Mouse (Mus musculus): ENCODE measurements around the gene Rara. TPM values are rescaled to one million over a fixed set of nuclear protein-coding genes. Genes with fewer than 3 reads are reported as not detected.

Gene Rara
- polyA plus RNA-seq, 1 experiment from 2014 or later, result 20.3 TPM

DNA sequence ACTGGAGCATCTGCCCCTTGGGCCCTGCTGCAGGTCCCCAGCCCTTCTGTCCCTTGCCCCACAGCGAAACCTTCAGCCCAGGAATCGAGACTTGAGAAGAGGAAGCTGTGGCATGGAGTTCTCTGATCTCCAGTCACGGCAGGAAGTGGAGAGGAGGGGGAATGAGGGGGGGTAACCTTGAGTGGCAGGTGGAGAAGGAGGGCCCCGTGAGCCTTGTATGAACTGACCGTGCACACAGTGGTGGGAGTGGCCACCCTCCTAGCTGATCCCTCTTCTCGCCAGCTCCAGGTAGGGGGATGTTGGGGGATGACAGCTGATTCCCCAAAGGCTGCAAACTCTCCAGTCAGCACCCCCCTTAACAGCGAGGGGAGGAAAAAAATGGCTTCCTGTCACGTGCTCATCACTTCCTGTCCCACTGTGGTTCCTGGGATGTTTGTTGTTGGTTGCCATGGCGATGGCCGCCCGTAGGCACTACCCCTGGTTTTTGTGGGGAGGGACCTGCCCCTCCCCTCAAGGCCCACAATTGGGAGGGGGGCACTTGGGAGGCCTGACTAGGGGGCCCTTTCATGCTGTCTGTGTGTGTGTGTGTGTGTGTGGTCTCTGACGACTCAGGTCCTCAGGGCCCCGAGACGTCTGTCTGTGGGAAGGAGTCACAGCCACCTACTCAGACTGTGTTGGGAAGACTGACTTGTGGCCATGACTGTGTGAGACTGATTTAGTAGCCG, 14.4 kb downstream of the Rara start:
- 3% methylated on average over 15 of the region's 15 CpGs for WGBS
- Histone ChIP-seq H3K27me3 (no peaks in the 10 kb centered on the region), H3K4me3 (peak overlapping the region; percentile 50), H3K9me3 (no peaks in the 10 kb centered on the region), H3K9ac (peak overlapping the region; percentile 70), H3K4me1 (replicated peaks) (peaks cover 90% of the 10 kb centered on the region), H3K4me2 (peak overlapping the region; percentile 94), H3K27ac (peak overlapping the region; percentile 92), H3K36me3 (no peaks in the 10 kb centered on the region)
- ATAC-seq (ENCODE audit: low FRiP score), result peak; percentile 37

DNA sequence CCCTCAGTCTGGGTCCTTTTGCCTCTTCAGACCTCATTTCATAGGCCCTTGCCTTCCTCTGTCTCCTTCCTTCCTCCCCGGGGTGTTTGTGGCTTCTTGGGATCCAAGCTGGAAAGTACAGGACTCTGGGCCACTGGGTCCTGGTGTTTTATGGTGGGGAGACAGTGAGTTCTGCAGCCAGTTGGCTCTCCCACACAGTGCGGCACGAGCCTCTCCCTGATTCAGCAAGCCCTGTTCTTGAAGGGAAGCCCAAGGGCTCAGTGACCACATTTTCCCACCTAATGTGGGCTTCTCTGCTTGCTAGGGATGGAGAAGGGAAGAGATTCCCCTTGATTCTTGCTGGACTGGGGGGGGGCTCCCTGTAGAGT, 14.9 kb downstream of the Rara start:
- Histone ChIP-seq H3K4me3 (peak overlapping the region; percentile 50), H3K27ac (peak overlapping the region; percentile 92), H3K4me2 (peak overlapping the region; percentile 94), H3K9me3 (no peaks in the 10 kb centered on the region), H3K9ac (peak overlapping the region; percentile 70; the same call in 1 of the 2 replicates), H3K27me3 (no peaks in the 10 kb centered on the region), H3K4me1 (replicated peaks) (peaks cover 93% of the 10 kb centered on the region), H3K36me3 (no peaks in the 10 kb centered on the region)
- ATAC-seq (ENCODE audit: low FRiP score), result 0 out of 2 replicates have a peak, but pooled peaks have one; percentile 8
- 45% methylated on average over 3 of the region's 3 CpGs for WGBS

DNA sequence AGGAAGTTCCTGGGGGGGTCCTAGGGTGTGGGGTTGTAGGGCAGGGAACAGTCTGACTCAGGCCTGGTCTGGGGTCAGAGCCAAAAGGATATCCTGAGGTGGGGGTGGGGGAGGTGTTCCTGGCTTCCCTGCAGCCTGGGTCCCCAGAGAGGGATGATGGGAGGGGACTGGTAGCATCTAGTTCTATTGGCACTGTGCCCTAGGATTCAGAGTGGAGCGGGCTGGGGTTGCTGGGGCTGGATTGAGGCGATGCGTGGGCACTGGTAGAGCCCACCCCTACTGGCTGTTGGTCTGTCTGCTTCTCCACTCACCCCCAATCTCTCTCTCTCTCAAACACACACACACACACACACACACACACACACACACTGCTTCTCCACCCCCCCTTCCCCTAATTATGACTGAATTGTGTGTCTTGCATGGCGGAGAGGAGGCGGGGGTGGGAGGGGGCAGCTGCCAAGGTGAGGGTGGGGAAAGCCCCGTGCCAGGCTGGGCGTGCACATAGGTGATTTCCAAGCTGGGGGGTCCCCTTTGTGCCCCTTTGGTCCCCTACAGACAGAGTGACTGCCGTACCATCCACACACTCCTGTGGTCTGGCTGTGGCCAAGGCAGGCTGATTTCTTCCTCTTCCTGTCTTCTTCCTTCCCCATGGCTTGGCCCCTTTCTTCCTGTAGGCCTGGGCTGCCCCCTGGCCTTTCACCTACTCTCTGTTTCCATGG, 15.5 kb downstream of the Rara start:
- WGBS, result 51% methylated on average over 8 of the region's 8 CpGs
- Histone ChIP-seq H3K9ac (peak overlapping the region; percentile 70), H3K4me1 (replicated peaks) (peaks cover 93% of the 10 kb centered on the region), H3K9me3 (no peaks in the 10 kb centered on the region), H3K36me3 (no peaks in the 10 kb centered on the region), H3K27ac (peak overlapping the region; percentile 92), H3K4me3 (no peak overlapping the region), H3K27me3 (no peaks in the 10 kb centered on the region), H3K4me2 (peak overlapping the region; percentile 94)
- ATAC-seq (ENCODE audit: low FRiP score), result no peak

DNA sequence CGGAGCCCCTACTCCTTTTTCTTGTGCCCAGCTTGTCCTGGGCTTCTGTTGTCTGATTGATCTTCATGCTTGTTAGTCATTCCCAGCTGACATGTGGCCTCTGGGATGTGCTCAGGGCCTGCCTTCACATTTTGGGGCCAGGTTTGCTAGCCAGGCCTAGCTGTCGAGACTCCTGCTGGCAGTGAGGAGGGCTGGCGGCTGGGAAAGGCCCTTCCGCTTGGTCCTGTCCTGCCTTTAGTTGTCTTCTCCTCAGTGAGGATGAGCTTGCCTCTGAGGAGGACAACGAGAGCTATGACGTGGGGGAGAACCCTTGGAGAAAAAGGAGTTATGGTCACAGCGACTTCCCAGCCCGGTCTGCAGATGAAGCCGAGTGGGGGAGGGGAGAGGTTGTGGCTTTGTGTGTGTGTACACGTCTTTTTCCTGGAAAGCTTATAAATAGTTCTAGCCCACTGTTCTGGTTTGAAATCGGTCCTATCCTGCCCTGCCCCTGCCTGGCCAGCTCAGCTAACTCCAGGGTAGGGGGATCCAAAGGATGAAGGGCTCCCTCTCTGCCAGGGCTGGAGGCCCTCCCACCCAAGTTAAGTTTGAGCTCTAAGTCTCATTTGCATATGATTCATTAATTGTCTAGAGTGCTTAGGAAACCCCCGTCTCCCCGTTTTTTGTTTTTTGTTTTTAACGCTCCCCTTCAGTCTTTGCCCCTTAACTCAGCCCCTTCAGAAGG, 16.3 kb downstream of the Rara start:
- Histone ChIP-seq H3K4me3 (no peak overlapping the region), H3K36me3 (no peaks in the 10 kb centered on the region), H3K27ac (peak overlapping the region; percentile 92), H3K4me1 (replicated peaks) (peaks cover 86% of the 10 kb centered on the region), H3K9ac (peak overlapping the region; percentile 53), H3K27me3 (no peaks in the 10 kb centered on the region), H3K9me3 (no peaks in the 10 kb centered on the region), H3K4me2 (no peak overlapping the region)
- no peak for ATAC-seq (ENCODE audit: low FRiP score)
- 24% methylated on average over 14 of the region's 14 CpGs for WGBS

DNA sequence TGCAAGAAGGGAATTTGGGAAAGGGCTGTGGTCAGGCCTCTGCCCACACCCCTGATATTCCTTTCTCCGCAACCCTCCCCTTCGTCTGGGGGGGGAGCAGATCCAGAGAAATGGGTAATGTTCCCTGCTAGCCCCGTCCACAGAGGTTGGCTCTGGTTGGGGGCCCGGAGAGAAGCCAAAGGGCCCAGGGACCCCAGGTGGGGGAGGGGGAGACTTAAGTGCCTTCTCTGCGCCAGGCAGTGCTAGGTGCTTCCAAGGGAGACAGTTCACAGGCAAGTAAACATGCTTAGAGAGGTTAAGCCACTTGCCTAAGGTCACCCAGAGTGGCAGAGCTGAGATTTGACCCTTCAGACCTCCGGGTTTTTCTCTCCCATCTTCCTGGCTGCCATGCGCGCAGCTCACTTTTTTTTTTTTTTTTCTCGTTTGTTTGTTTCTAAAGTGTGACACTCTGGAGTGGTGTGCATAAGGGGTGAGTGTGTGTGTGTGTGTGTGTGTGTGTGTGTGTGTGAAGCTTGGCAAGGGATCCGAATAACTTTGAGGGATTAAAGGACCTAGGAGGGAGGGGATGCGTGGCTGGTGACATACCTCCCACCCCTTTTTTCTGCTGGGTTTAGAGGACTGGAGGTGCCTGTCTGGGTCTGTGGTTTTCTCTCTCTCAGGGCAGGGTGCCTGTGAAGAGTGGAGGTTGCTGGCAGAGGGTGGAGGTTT, 17.4 kb downstream of the Rara start:
- WGBS, result 46% methylated on average over 11 of the region's 11 CpGs
- Histone ChIP-seq H3K27ac (peak overlapping the region; percentile 44), H3K4me1 (replicated peaks) (peaks cover 83% of the 10 kb centered on the region)

DNA sequence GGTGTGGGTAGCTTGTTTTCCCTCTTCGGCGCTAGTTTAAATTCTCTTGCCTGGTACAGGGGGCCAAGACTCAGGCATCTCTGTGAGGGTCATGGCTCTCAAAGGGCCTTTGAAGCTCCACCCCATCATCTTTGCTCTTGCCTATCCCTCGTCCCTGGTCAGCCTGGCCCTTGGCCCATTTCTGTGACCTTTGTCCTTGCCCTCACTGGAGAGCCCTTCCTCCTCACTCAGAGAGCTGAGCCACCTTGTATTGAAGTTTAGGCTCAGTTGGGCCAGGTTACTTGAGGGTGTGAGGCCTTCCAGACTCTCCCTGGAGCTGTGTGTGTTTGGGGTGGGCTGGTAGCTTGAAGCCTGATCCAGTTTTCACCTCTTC, 18.0 kb downstream of the Rara start:
- no peak overlapping the region for H3K4me3 ChIP-seq
- H3K27me3 ChIP-seq, result no peaks in the 10 kb centered on the region
- H3K9me3 ChIP-seq, result no peaks in the 10 kb centered on the region
- H3K4me1 ChIP-seq (replicated peaks), result peaks cover 83% of the 10 kb centered on the region
- H3K36me3 ChIP-seq, result peaks cover 5% of the 10 kb centered on the region
- no peak overlapping the region for H3K4me2 ChIP-seq
- WGBS, result 52% methylated on average over 3 of the region's 3 CpGs
- H3K9ac ChIP-seq, result no peak overlapping the region; the same call in 1 of the 2 replicates
- no peak for ATAC-seq (ENCODE audit: low FRiP score)
- H3K27ac ChIP-seq, result 0 out of 2 replicates have a peak overlapping the region, but pooled peaks have one; percentile 12

More for the DNA sequence above, 17.4 kb downstream of the Rara start:
- H3K27me3 ChIP-seq, result no peaks in the 10 kb centered on the region
- no peak for ATAC-seq (ENCODE audit: low FRiP score)
- H3K36me3 ChIP-seq, result peaks cover under 1% of the 10 kb centered on the region; the same call in 1 of the 2 replicates
- H3K4me2 ChIP-seq, result no peak overlapping the region
- peak overlapping the region; percentile 53 for H3K9ac ChIP-seq
- no peaks in the 10 kb centered on the region for H3K9me3 ChIP-seq
- no peak overlapping the region for H3K4me3 ChIP-seq

DNA sequence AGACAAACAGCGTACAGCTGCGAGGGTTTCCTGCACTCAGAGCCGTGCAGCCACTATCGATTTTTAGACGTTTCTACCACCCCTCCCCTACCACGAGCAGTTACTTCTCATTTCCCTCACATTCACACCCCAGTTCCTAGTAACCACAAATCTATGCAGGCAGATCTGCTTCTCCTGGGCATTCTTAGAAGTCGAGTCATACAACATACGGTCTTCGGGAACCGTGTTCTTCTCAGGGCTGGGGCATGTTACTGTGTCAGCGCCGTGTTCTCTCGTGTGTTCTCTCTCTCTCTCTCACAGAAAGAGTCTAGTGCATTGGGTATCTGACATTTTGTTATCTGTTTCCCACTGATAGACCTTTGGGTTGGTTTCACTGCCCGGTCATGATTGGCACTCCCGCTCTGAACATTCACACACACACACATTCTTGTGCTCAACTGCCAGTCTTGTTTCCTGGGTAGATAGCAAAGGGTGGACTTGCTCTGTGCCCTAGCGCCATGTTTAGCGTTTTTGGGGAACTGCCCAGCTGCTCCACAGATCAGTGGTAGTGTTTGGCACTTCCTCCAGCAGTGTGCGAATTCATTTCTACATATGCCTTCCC, 20.5 kb downstream of the Rara start:
- H3K4me1 ChIP-seq (replicated peaks), result peaks cover 75% of the 10 kb centered on the region
- no peak for ATAC-seq (ENCODE audit: low FRiP score)
- H3K9me3 ChIP-seq, result no peaks in the 10 kb centered on the region
- H3K4me2 ChIP-seq, result no peak overlapping the region
- H3K36me3 ChIP-seq, result peaks cover 15% of the 10 kb centered on the region
- H3K27ac ChIP-seq, result no peak overlapping the region
- no peaks in the 10 kb centered on the region for H3K27me3 ChIP-seq
- no peak overlapping the region for H3K4me3 ChIP-seq
- H3K9ac ChIP-seq, result no peak overlapping the region
- WGBS, result 83% methylated on average over 18 of the region's 18 CpGs

DNA sequence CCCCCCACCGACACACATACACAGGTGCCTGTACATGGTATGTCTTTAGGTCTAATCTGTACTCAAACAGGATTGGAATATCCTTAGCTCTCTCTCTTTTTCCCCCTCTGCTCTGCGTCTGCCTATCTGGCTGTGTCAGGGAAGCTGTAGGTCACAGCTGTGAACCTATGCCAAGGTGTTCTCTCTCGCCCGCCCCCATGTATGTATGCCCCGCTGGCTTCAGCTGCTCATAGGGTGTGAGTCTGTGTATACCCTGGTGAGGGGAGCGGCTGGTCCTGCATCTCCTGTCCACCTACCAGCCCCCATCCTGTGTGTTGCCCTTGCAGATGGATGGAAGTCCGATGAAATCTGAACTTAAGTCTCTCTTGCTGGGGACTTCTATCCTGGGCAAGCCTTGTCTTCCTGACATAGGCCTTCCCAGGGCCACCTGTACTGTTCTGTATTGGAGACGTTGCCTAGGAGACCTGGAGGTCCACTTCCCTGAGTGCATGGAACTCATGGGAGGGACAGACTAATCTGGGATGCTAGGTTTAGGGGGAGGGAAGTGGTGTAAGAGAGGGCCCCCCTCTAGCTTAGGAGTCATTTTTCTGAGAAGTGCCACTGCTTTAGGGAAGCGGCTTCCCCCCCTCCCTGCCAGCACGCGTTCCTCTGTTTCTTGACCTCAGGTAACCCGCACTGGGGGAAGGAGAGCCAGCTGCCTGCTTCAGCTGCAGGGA, 21.8 kb downstream of the Rara start:
- peaks cover 75% of the 10 kb centered on the region for H3K4me1 ChIP-seq (replicated peaks)
- no peak overlapping the region for H3K4me2 ChIP-seq
- WGBS, result 65% methylated on average over 11 of the region's 12 CpGs
- H3K9ac ChIP-seq, result peak overlapping the region; percentile 26; the same call in 1 of the 2 replicates
- no peaks in the 10 kb centered on the region for H3K9me3 ChIP-seq
- H3K36me3 ChIP-seq, result peaks cover 15% of the 10 kb centered on the region
- no peak overlapping the region for H3K27ac ChIP-seq
- H3K4me3 ChIP-seq, result no peak overlapping the region
- no peaks in the 10 kb centered on the region for H3K27me3 ChIP-seq
- ATAC-seq (ENCODE audit: low FRiP score), result no peak

DNA sequence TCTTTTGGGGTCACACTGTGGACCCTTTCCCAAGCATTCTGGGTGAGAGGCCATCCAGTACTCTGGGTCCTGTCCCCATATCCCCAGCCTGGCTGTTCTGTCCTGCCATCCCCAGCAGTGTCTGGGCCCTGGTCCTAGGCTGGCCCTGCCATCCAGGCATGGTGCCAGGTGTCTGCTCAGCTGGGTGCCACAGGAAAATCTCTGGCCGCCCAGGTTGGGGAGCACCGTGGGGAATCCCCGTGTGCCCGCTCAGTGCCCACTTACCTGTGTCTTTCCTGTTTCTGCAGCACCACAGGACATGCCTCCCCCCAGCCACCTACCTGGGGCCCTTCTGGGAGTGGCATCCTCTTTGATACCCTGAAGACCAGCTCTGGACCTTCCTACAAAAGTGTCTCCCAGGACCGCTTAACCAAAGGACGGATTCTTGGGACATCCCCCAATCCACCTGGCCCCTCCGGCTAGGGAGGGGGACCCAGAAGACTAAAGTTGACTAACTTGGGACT, 22.4 kb downstream of the Rara start:
- Histone ChIP-seq H3K27me3 (no peaks in the 10 kb centered on the region), H3K9ac (peak overlapping the region; percentile 26; the same call in 1 of the 2 replicates), H3K4me2 (no peak overlapping the region), H3K4me3 (no peak overlapping the region), H3K36me3 (peaks cover 15% of the 10 kb centered on the region), H3K9me3 (no peaks in the 10 kb centered on the region), H3K27ac (no peak overlapping the region), H3K4me1 (replicated peaks) (peaks cover 75% of the 10 kb centered on the region)
- ATAC-seq (ENCODE audit: low FRiP score), result no peak
- 84% methylated on average over 7 of the region's 7 CpGs for WGBS

DNA sequence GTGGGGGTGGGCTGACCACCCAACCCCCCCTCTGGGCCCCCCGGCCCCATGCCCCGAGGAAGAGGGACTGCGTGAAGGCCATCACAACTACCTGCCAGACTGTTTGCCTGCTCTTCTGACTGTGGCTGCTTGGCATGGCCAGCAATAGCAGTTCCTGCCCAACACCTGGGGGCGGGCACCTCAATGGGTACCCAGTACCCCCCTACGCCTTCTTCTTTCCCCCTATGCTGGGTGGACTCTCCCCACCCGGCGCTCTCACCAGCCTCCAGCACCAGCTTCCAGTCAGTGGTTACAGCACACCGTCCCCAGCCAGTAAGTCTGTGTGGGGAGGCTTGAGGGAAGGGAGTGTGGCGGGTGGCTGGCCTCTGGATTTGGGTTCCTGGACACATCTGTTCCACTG, 22.9 kb downstream of the Rara start:
- Histone ChIP-seq H3K27ac (0 out of 2 replicates have a peak overlapping the region, but pooled peaks have one; percentile 40), H3K4me1 (replicated peaks) (peaks cover 75% of the 10 kb centered on the region)
- 84% methylated on average over 9 of the region's 9 CpGs for WGBS

More for the DNA sequence above, 22.9 kb downstream of the Rara start:
- no peak for ATAC-seq (ENCODE audit: low FRiP score)
- Histone ChIP-seq H3K9me3 (no peaks in the 10 kb centered on the region), H3K27me3 (no peaks in the 10 kb centered on the region), H3K4me2 (no peak overlapping the region), H3K36me3 (peaks cover 15% of the 10 kb centered on the region), H3K4me3 (no peak overlapping the region), H3K9ac (peak overlapping the region; percentile 43; the same call in 1 of the 2 replicates)
